Mouse (Mus musculus): ENCODE measurements at regions not wholly inside any gene's neighbourhood (a gene's known extent, or its start where the extent isn't known, plus 50 kb on each side); places are given as distances from the start of the nearest gene placed in this dataset.

- Histone ChIP-seq H3K4me1 (ENCODE audit: control insufficient read depth in 1 of 2, insufficient read depth in 2 of 2, low read length in 2 of 2) (0 out of 4 replicates have a peak, but pooled peaks cover 0 to 2% of the 10 kb centered on the region in 2 experiments), H3K79me2 (ENCODE audit: control insufficient read depth, insufficient read depth, low read length, poor library complexity) (no peaks in the 10 kb centered on the region), H3K4me3 (ENCODE audit: control insufficient read depth in 1 of 2, insufficient read depth in 1 of 2, low read depth in 2 of 2, low read length in 2 of 2) (no peak overlapping the region), H3K36me3 (ENCODE audit: control insufficient read depth in 1 of 2, insufficient read depth in 2 of 2, low read length in 2 of 2) (no peaks in the 10 kb centered on the region), H3K9ac (ENCODE audit: control insufficient read depth, low read depth, low read length, poor library complexity, severe bottlenecking) (no peak overlapping the region), H3K27me3 (ENCODE audit: control insufficient read depth in 1 of 2, insufficient read depth in 2 of 2, low read length in 2 of 2) (no peaks in the 10 kb centered on the region), H3K27ac (ENCODE audit: control insufficient read depth, low read depth, low read length) (no peak overlapping the region), H3K9me3 (replicated peaks; ENCODE audit: insufficient read depth, low read length) (no peaks in the 10 kb centered on the region)
- TF ChIP-seq JUND (IDR thresholded peaks at IDR 0.05; ENCODE audit: low read depth, low read length) (no peak), CTCF (IDR thresholded peaks at IDR 0.05 in 2 of 3, conservative IDR thresholded peaks at IDR 0.05 in 1 of 3; ENCODE audit: control insufficient read depth in 1 of 3, insufficient read depth in 1 of 3, low read depth in 2 of 3, low read length in 3 of 3, poor library complexity in 1 of 3, severe bottlenecking in 1 of 3) (no peak), E2F4 (IDR thresholded peaks at IDR 0.05; ENCODE audit: borderline replicate concordance, low read depth, low read length) (no peak), TCF12 (IDR thresholded peaks at IDR 0.05; ENCODE audit: low read depth, low read length) (no peak), CHD1 (IDR thresholded peaks at IDR 0.05; ENCODE audit: low read depth, low read length) (no peak)
- DNase-seq (ENCODE audit: low read depth, low spot score): no peak
Measured at GRCm38 (mm10) chr15:36909494-36909893, 98.1 kb downstream of the Zfp706 start.

GRCm38 (mm10) chr15:36906789-36907188, 100.8 kb downstream of the Zfp706 start:
- peaks cover 0 to 2% of the 10 kb centered on the region in 2 experiments; a peak in 1 of 4 replicates for H3K4me1 ChIP-seq (ENCODE audit: control insufficient read depth in 1 of 2, insufficient read depth in 2 of 2, low read length in 2 of 2)
- TF ChIP-seq NRF1 (IDR thresholded peaks at IDR 0.05; ENCODE audit: insufficient read depth, low read depth, low read length, poor library complexity, severe bottlenecking) (no peak), HCFC1 (IDR thresholded peaks at IDR 0.05; ENCODE audit: low read depth, low read length) (no peak), MEF2A (IDR thresholded peaks at IDR 0.05; ENCODE audit: extremely low read depth, insufficient replicate concordance, low read depth, low read length, poor library complexity, severe bottlenecking) (no peak), NELFE (IDR thresholded peaks at IDR 0.05; ENCODE audit: low read depth, low read length) (no peak), EP300 (IDR thresholded peaks at IDR 0.05; ENCODE audit: low read depth in 1 of 2, low read length in 2 of 2) (no peak), POLR2A (IDR thresholded peaks at IDR 0.05; ENCODE audit: control insufficient read depth in 1 of 2, insufficient read depth in 1 of 2, low read depth in 1 of 2, low read length in 2 of 2, poor library complexity in 1 of 2) (no peak), SMC3 (IDR thresholded peaks at IDR 0.05; ENCODE audit: low read depth, low read length) (no peak), ZMIZ1 (IDR thresholded peaks at IDR 0.05; ENCODE audit: low read depth, low read length) (no peak), JUND (IDR thresholded peaks at IDR 0.05; ENCODE audit: low read depth, low read length) (no peak), ELF1 (IDR thresholded peaks at IDR 0.05; ENCODE audit: low read depth, low read length) (no peak), BHLHE40 (IDR thresholded peaks at IDR 0.05; ENCODE audit: borderline replicate concordance, low read depth, low read length) (no peak), MYB (IDR thresholded peaks at IDR 0.05; ENCODE audit: low read depth, low read length) (no peak), POLR2AphosphoS5 (IDR thresholded peaks at IDR 0.05; ENCODE audit: borderline replicate concordance, low read depth, low read length) (no peak), TBP (IDR thresholded peaks at IDR 0.05; ENCODE audit: low read depth, low read length) (no peak), UBTF (IDR thresholded peaks at IDR 0.05; ENCODE audit: borderline replicate concordance, insufficient read depth, low read depth, low read length) (no peak), ZC3H11A (IDR thresholded peaks at IDR 0.05; ENCODE audit: low read depth, low read length) (no peak), MAZ (IDR thresholded peaks at IDR 0.05; ENCODE audit: low read depth, low read length) (no peak), RAD21 (IDR thresholded peaks at IDR 0.05; ENCODE audit: low read depth, low read length) (no peak), RCOR1 (IDR thresholded peaks at IDR 0.05; ENCODE audit: low read depth, low read length) (no peak)

More at GRCm38 (mm10) chr15:36906789-36907188, 100.8 kb downstream of the Zfp706 start:
- H3K79me2 ChIP-seq (ENCODE audit: control insufficient read depth, insufficient read depth, low read length, poor library complexity): no peaks in the 10 kb centered on the region
- DNase-seq (ENCODE audit: low read depth, low spot score): no peak
- H3K9ac ChIP-seq (ENCODE audit: control insufficient read depth, low read depth, low read length, poor library complexity, severe bottlenecking): no peak overlapping the region
- H3K36me3 ChIP-seq (ENCODE audit: control insufficient read depth in 1 of 2, insufficient read depth in 2 of 2, low read length in 2 of 2): no peaks in the 10 kb centered on the region
- no peaks in the 10 kb centered on the region for H3K9me3 ChIP-seq (replicated peaks; ENCODE audit: insufficient read depth, low read length)
- H3K4me3 ChIP-seq (ENCODE audit: control insufficient read depth in 1 of 2, insufficient read depth in 1 of 2, low read depth in 2 of 2, low read length in 2 of 2): no peak overlapping the region
- H3K27me3 ChIP-seq (ENCODE audit: control insufficient read depth in 1 of 2, insufficient read depth in 2 of 2, low read length in 2 of 2): no peaks in the 10 kb centered on the region
- H3K27ac ChIP-seq (ENCODE audit: control insufficient read depth, low read depth, low read length): no peak overlapping the region

Measured in MEL (cell line).